Mouse (Mus musculus): ENCODE data around the gene Rmnd5a. TPM values are rescaled to one million over a fixed set of nuclear protein-coding genes. Genes with fewer than 3 reads are reported as not detected.

Rmnd5a gene
- polyA plus RNA-seq, 1 experiment = 2.0 TPM

DNA sequence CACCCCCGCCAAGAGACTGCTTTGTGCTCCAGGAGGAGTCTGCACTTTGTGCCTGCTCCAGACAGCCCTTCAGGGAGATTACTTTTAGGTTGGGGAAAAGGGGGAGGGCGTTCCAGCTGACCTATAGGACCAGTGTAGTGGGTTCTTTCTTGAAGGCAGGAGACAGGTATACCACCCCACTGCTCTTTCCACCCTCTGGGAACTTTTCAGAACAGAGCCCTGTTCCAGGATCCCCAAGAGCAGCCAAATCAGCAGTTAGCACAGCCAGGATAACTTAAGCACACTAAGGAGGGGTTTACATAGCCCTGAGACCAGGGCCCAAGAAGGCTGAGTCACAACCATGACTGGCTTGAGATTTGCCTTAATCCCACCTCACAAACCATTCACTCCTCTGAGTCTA is 65.5 kb downstream of the Rmnd5a start:
- no peak for TF ChIP-seq FLI1 (IDR thresholded peaks at IDR 0.05; ENCODE audit: low read length)
- Histone ChIP-seq H3K4me1 (no peaks in the 10 kb centered on the region), H3K36me3 (replicated peaks; ENCODE audit: low read length) (no peaks in the 10 kb centered on the region), H3K4me3 (replicated peaks) (no peak overlapping the region), H3K9me3 (no peaks in the 10 kb centered on the region), H3K27me3 (replicated peaks) (peaks cover 6% of the 10 kb centered on the region)

DNA sequence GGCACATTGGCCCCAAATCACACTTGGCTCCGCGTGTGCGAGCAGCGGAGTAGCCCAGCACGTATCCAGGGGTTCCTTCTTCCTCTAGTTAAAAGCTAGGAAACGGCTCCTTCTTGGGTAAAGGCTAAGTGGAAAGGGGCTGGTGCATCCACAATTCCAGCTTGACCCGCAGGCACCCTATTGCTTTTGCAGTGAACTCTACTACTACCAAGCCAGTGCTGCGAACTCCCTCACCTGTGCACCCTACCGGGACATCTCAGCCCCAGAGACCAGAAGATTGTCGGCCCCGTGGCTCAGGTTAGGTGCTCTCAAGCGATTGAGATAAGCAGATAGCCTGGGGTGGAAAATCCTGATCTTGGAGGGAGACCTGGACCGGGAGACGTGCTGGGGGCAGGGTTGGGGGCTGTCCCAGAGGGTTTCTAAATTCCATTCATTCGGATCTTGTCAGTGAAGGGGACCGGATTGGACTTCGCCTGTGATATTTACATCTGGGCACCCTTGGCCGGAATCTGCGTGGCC is 66.1 kb downstream of the Rmnd5a start:
- no peaks in the 10 kb centered on the region for H3K36me3 ChIP-seq (replicated peaks; ENCODE audit: low read length)
- H3K9me3 ChIP-seq = peaks cover 4% of the 10 kb centered on the region
- H3K27me3 ChIP-seq (replicated peaks) = peaks cover 6% of the 10 kb centered on the region
- no peak overlapping the region for H3K4me3 ChIP-seq (replicated peaks)
- no peaks in the 10 kb centered on the region for H3K4me1 ChIP-seq
- TF ChIP-seq FLI1 (IDR thresholded peaks at IDR 0.05; ENCODE audit: low read length) = no peak
- TF ChIP-seq GATA1 (IDR thresholded peaks at IDR 0.05; ENCODE audit: borderline replicate concordance, low read length) = no peak

DNA sequence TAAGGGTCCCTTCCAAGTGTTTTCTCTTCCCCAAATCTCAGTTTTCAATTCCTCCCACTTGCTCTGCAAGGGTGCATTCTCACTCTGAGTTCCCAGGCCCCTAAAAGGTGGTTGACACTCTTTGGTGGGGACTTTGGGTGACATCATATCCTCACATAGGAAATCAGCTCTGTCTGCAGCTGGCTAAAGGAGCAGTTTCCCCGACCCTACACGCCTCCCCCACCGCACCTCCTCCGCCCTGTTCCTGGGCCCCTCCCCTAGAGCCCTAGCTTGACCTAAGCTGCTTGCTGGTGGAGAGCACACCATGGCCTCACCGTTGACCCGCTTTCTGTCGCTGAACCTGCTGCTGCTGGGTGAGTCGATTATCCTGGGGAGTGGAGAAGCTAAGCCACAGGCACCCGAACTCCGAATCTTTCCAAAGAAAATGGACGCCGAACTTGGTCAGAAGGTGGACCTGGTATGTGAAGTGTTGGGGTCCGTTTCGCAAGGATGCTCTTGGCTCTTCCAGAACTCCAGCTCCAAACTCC is 67.1 kb downstream of the Rmnd5a start, which contains the start of gene Cd8a:
Gene Cd8a (plus strand): TSS at position 179 of the 527 bp plus-strand sequence.
- Histone ChIP-seq H3K4me3 (replicated peaks) (no peak within 1 kb of the TSS), H3K27me3 (replicated peaks) (peaks cover 6% of the 10 kb centered on the region)
- TF ChIP-seq GATA1 (IDR thresholded peaks at IDR 0.05; ENCODE audit: borderline replicate concordance, low read length) (no peak), FLI1 (IDR thresholded peaks at IDR 0.05; ENCODE audit: low read length) (no peak)

DNA sequence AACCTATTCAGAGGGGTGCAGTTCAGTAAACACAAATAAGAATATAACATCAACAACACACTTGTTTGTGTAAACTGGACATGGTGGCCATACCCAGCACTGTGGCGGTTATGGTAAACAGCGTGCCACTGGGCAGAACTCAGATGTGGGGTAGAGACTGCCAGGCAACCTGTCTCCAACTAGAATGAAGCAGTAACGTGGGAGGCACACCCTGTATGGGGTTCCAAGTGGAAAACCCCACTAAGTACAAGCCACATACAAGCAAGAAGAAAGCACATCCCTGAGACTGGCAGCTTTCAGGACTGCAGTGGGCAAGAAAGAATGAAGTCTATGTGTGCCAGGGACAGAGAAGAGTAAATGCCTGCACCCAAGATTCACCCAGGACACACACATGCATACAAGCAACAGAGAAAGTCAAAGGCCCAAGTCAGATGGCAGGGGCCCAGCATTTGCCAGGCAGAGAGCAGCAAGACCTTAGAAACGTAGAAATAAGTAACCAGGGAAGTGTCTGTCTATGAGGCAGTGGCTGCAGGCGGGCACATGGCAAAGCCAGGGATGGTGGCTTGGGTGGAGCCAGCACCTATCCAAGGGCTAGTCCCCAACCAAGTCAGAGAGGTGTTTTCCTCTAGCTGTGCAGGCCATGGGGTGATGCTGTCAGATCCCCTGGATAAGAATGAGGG is 68.3 kb downstream of the Rmnd5a start:
- H3K4me3 ChIP-seq (replicated peaks) = no peak overlapping the region
- H3K4me1 ChIP-seq = no peaks in the 10 kb centered on the region

More for the DNA sequence above, 67.1 kb downstream of the Rmnd5a start, which contains the start of gene Cd8a:
- H3K9me3 ChIP-seq = peaks cover 11% of the 10 kb centered on the region
- no peaks in the 10 kb centered on the region for H3K36me3 ChIP-seq (replicated peaks; ENCODE audit: low read length)
- H3K4me1 ChIP-seq = no peaks in the 10 kb centered on the region

DNA sequence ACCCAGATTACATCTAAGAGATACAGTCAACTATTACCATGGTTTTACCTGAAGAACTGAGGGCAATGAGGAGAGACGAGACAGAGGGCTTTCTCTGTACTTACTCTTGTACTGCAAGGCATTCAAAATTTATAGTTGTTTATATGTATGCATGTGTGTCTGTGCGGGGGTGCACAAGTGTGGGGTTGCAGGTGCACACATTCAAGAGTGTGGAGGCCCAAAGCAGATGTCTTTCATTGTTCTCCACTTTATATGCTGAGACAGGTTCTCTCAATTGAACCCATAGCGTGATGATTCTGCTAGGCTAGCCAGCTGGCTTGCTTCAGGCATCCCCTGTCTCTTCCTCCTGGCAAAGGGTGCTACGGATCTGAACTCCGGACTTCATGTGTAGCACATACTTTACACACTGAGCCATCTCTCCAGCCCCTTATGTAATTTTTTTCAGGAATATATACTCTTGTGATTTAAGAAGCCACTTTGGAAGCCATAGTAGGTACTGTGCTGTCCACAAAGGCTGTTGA is 69.3 kb downstream of the Rmnd5a start:
- TF ChIP-seq GATA1 (IDR thresholded peaks at IDR 0.05; ENCODE audit: borderline replicate concordance, low read length) (no peak), FLI1 (IDR thresholded peaks at IDR 0.05; ENCODE audit: low read length) (no peak)
- H3K4me1 ChIP-seq = no peaks in the 10 kb centered on the region
- no peaks in the 10 kb centered on the region for H3K36me3 ChIP-seq (replicated peaks; ENCODE audit: low read length)
- no peak overlapping the region for H3K4me3 ChIP-seq (replicated peaks)
- H3K9me3 ChIP-seq = peaks cover 14% of the 10 kb centered on the region
- H3K27me3 ChIP-seq (replicated peaks) = peaks cover 6% of the 10 kb centered on the region

More for the DNA sequence above, 68.3 kb downstream of the Rmnd5a start:
- H3K36me3 ChIP-seq (replicated peaks; ENCODE audit: low read length) = no peaks in the 10 kb centered on the region
- H3K9me3 ChIP-seq = peaks cover 14% of the 10 kb centered on the region
- H3K27me3 ChIP-seq (replicated peaks) = peaks cover 6% of the 10 kb centered on the region
- TF ChIP-seq GATA1 (IDR thresholded peaks at IDR 0.05; ENCODE audit: borderline replicate concordance, low read length) (no peak), FLI1 (IDR thresholded peaks at IDR 0.05; ENCODE audit: low read length) (no peak)

DNA sequence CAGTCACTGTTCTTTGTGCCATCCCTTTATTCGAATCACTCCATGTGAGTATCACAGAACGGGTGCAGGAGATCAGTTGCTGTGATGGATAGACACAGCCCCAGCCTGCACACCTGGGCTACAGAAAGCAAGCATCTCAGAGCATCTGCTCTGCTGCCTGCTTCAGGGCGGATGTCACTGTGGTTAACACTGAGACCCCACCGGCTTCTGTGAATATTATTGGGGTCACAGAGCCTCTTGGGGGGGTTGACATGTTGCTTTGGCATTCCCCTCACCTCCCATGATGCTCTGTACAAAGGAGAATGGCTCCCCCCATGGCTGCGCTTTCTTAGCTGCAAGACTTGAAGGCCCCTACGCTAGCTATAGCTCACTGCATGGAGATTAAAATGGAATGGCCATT is 71.0 kb downstream of the Rmnd5a start:
- H3K4me1 ChIP-seq = no peaks in the 10 kb centered on the region
- no peak for TF ChIP-seq GATA1 (IDR thresholded peaks at IDR 0.05; ENCODE audit: borderline replicate concordance, low read length)
- no peak for TF ChIP-seq FLI1 (IDR thresholded peaks at IDR 0.05; ENCODE audit: low read length)
- H3K27me3 ChIP-seq (replicated peaks) = peaks cover 6% of the 10 kb centered on the region
- no peak overlapping the region for H3K4me3 ChIP-seq (replicated peaks)
- H3K36me3 ChIP-seq (replicated peaks; ENCODE audit: low read length) = no peaks in the 10 kb centered on the region
- peaks cover 14% of the 10 kb centered on the region for H3K9me3 ChIP-seq

DNA sequence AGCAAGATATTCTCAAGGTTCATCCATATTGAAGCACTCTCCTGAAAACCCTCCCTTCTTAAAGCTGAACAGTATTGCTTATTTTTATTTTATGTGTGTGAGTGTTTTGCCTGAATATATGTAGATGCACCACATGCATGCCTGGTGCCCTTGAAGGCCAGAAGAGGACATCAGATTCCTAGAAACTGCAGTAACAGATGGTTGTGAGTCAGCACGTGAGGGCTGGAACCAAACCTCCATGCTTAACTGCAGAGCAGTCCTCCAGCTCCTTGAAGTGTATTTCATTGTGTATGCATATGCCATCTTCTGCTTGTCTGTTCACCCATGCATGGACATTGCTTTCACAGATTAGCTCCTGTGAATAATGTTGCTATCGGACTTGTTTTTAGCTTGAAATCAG is 76.4 kb downstream of the Rmnd5a start:
- Histone ChIP-seq H3K4me1 (no peaks in the 10 kb centered on the region), H3K36me3 (replicated peaks; ENCODE audit: low read length) (no peaks in the 10 kb centered on the region), H3K4me3 (replicated peaks) (no peak overlapping the region), H3K9me3 (peaks cover 6% of the 10 kb centered on the region), H3K27me3 (replicated peaks) (peaks cover 2% of the 10 kb centered on the region)
- TF ChIP-seq FLI1 (IDR thresholded peaks at IDR 0.05; ENCODE audit: low read length) (no peak), GATA1 (IDR thresholded peaks at IDR 0.05; ENCODE audit: borderline replicate concordance, low read length) (no peak)

DNA sequence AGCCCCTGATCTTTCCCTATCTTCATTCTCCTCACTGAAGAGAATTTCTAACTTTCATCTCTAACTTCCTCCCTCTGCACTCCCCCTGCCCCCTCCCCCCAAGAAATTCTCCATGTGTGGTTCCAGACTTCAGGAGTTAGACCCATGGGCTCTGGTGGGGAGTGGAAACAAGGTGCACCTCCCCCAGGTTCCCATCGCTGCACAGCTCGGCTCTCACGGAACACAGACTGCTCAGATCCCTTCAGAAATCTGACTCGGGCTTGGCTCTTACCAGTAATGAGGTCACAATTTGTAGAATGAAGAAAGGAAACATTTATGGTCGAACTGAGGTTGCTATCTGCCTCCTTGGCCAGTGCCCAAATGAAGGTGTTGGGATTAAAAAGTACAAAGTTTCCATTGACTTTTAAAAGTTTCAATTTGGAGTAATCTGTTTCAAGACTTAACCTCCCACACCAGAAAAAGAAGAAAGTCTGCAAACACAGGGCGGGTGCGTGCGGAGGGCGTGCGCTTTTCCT is 79.2 kb downstream of the Rmnd5a start:
- no peak overlapping the region for H3K4me3 ChIP-seq (replicated peaks)
- H3K4me1 ChIP-seq = no peaks in the 10 kb centered on the region
- peaks cover 4% of the 10 kb centered on the region for H3K27me3 ChIP-seq (replicated peaks)
- no peaks in the 10 kb centered on the region for H3K9me3 ChIP-seq
- no peak for TF ChIP-seq GATA1 (IDR thresholded peaks at IDR 0.05; ENCODE audit: borderline replicate concordance, low read length)
- no peaks in the 10 kb centered on the region for H3K36me3 ChIP-seq (replicated peaks; ENCODE audit: low read length)

DNA sequence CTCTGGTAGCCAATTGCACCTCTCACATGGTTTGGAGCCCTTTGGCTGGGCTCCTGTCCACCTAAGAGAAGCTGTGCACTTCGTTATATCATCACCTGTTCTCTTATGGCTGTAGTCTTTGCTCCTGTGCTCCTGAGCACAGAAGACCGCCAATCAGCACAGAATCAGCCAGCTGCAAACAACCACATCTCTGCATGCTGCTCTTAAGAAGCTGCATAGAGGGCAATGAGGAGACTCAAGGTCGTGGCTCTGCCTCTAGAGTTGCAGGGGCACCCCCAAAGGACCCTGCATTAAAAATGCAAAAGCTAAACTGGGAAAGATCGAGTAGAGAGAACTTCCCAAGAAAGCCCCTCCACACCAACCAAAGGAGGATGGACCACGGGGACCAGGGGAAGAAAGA is 79.7 kb downstream of the Rmnd5a start:
- Histone ChIP-seq H3K36me3 (replicated peaks; ENCODE audit: low read length) (no peaks in the 10 kb centered on the region), H3K4me1 (no peaks in the 10 kb centered on the region), H3K27me3 (replicated peaks) (peaks cover 4% of the 10 kb centered on the region), H3K9me3 (no peaks in the 10 kb centered on the region), H3K4me3 (replicated peaks) (no peak overlapping the region)
- TF ChIP-seq FLI1 (IDR thresholded peaks at IDR 0.05; ENCODE audit: low read length) (no peak), GATA1 (IDR thresholded peaks at IDR 0.05; ENCODE audit: borderline replicate concordance, low read length) (no peak)

DNA sequence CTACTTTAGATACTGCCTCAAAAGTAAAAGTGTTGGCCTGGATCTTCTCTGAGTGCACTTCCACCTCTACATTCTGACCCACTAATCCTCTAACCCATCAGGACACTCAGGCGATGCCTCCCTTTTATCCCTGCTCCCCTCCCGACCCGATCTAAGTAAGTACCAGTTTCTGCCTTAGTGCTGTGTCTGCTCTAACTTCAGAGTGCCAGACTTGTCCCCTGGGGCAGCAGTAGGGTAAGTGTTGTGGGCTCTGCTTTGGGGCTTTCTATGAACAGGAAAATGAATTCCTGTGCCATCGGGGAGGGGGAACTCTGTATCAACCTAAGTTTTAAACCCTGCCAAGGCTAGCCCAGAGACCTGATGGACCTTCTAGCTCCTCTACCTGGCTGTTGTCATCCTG is 80.2 kb downstream of the Rmnd5a start:
- H3K27me3 ChIP-seq (replicated peaks) = peaks cover 4% of the 10 kb centered on the region
- no peak for TF ChIP-seq FLI1 (IDR thresholded peaks at IDR 0.05; ENCODE audit: low read length)
- TF ChIP-seq GATA1 (IDR thresholded peaks at IDR 0.05; ENCODE audit: borderline replicate concordance, low read length) = no peak
- H3K36me3 ChIP-seq (replicated peaks; ENCODE audit: low read length) = no peaks in the 10 kb centered on the region
- H3K4me3 ChIP-seq (replicated peaks) = no peak overlapping the region
- H3K9me3 ChIP-seq = no peaks in the 10 kb centered on the region
- no peaks in the 10 kb centered on the region for H3K4me1 ChIP-seq

All from megakaryocyte, embryonic 14.5 days (primary cell).